34 mouse cellular contexts compared by ENCODE assay signal in genomic region chr14:68861071-68861470, GRCm38 (mm10).
"Had no signal": no experiment of that assay in that cellular context is flagged by ENCODE, and none has a peak within 500 bp of the region (broad histone marks: within the 10 kb centered on the region; RNA-seq: fewer than 3 reads in every experiment).

No protein-coding gene starts in this region.

- H3K4me3 ChIP-seq: heart, embryonic 12.5 days; heart, embryonic 13.5 days; heart, embryonic 15.5 days; hindbrain, embryonic 10.5 days; hindbrain, embryonic 12.5 days; hindbrain, embryonic 13.5 days; hindbrain, embryonic 15.5 days; intestine, embryonic 15.5 days; kidney, embryonic 15.5 days; layer of hippocampus, adult 2 months; left cerebral cortex, adult 2 months had no signal

- H3K27me3 ChIP-seq: heart, embryonic 12.5 days; heart, embryonic 13.5 days; heart, embryonic 15.5 days; hindbrain, embryonic 12.5 days; hindbrain, embryonic 13.5 days; hindbrain, embryonic 15.5 days; intestine, embryonic 15.5 days; kidney, embryonic 15.5 days had no signal

- H3K27ac ChIP-seq: heart, embryonic 13.5 days; heart, embryonic 15.5 days; hindbrain, embryonic 10.5 days; hindbrain, embryonic 12.5 days; hindbrain, embryonic 13.5 days; hindbrain, embryonic 14.5 days; hindbrain, embryonic 15.5 days; hindbrain, postnatal 0 days; intestine, embryonic 15.5 days; kidney, embryonic 15.5 days; kidney, postnatal 0 days; layer of hippocampus, adult 2 months; left cerebral cortex, adult 2 months had no signal

- H3K9me3 ChIP-seq: heart, embryonic 15.5 days; hindbrain, embryonic 12.5 days; hindbrain, embryonic 15.5 days; intestine, embryonic 15.5 days had no signal

- H3K4me2 ChIP-seq: heart, embryonic 12.5 days; heart, embryonic 13.5 days; heart, embryonic 15.5 days; hindbrain, embryonic 12.5 days; hindbrain, embryonic 13.5 days; hindbrain, embryonic 14.5 days; hindbrain, embryonic 15.5 days; intestine, embryonic 15.5 days; kidney, embryonic 15.5 days had no signal

- H3K4me1 ChIP-seq: heart, embryonic 12.5 days; heart, embryonic 13.5 days; heart, embryonic 15.5 days; hindbrain, embryonic 10.5 days; hindbrain, embryonic 12.5 days; hindbrain, embryonic 13.5 days; hindbrain, embryonic 15.5 days; intestine, embryonic 15.5 days; kidney, embryonic 15.5 days had no signal

- H3K36me3 ChIP-seq: heart, embryonic 12.5 days; heart, embryonic 13.5 days; heart, embryonic 15.5 days; hindbrain, embryonic 10.5 days; hindbrain, embryonic 12.5 days; hindbrain, embryonic 13.5 days; hindbrain, embryonic 15.5 days; intestine, embryonic 15.5 days; kidney, embryonic 15.5 days had no signal

- ATAC-seq: hindbrain, embryonic 16.5 days; hindbrain, postnatal 0 days; inflammation-experienced regulatory T-cells, adult 6 months; intestine, embryonic 15.5 days; intestine, embryonic 16.5 days; intestine, postnatal 0 days had no signal

- DNase-seq: heart, postnatal 10 days; heart, postnatal 14 days; heart, postnatal 36 days; heart, postnatal 4 days; kidney, adult 11 months; kidney, adult 18-20 months; kidney, adult 2 months; kidney, adult 8-10 months; kidney, adult 9 months; kidney, postnatal 10 days; kidney, postnatal 14 days; kidney, postnatal 25 days; kidney, postnatal 36 days; kidney, postnatal 4 days; layer of hippocampus, adult 9-11 months; layer of hippocampus, postnatal 36 days had no signal

- H3K9ac ChIP-seq: heart, embryonic 12.5 days; heart, embryonic 13.5 days; heart, embryonic 15.5 days; hindbrain, embryonic 12.5 days; hindbrain, embryonic 13.5 days; hindbrain, embryonic 14.5 days; hindbrain, embryonic 15.5 days; intestine, embryonic 15.5 days; kidney, embryonic 15.5 days had no signal
